Mouse (Mus musculus) adrenal gland, postnatal 36 days (tissue): ENCODE measurements at regions not wholly inside any gene's neighbourhood (a gene's known extent, or its start where the extent isn't known, plus 50 kb on each side); places are given as distances from the start of the nearest gene placed in this dataset.

Experiments used
- DNase-seq, 2 experiments: peaks; one replicate each; pipeline ENCODE4 v3.0.0; 2021; ENCODE audit warnings: mixed read lengths in 1 of 2

GRCm38 (mm10) chr16:74984207-74984606 lies 572.6 kb upstream of the Robo2 start:
- DNase-seq = no peak

GRCm38 (mm10) chr16:74966099-74966498 lies 554.5 kb upstream of the Robo2 start:
- DNase-seq = no peak

GRCm38 (mm10) chr16:74929739-74930138 lies 518.1 kb upstream of the Robo2 start:
- no peak for DNase-seq

GRCm38 (mm10) chr16:74900835-74901234 lies 489.2 kb upstream of the Robo2 start:
- DNase-seq = no peak

- no peak for DNase-seq
These were observed 476.1 kb upstream of the Robo2 start for GRCm38 (mm10) chr16:74887724-74888123.

GRCm38 (mm10) chr16:74878603-74879002 lies 467.0 kb upstream of the Robo2 start:
- DNase-seq = no peak

GRCm38 (mm10) chr16:74873756-74874155 lies 462.1 kb upstream of the Robo2 start:
- no peak for DNase-seq

- no peak for DNase-seq
These were observed 446.1 kb upstream of the Robo2 start for GRCm38 (mm10) chr16:74857752-74858151.

- no peak for DNase-seq
These were observed 428.4 kb upstream of the Robo2 start for GRCm38 (mm10) chr16:74840006-74840405.

GRCm38 (mm10) chr16:74814386-74814785 lies 402.8 kb upstream of the Robo2 start:
- no peak for DNase-seq

GRCm38 (mm10) chr16:74809154-74809825 lies 397.7 kb upstream of the Robo2 start:
- no peak for DNase-seq

GRCm38 (mm10) chr16:74806775-74807174 lies 395.1 kb upstream of the Robo2 start:
- no peak for DNase-seq

- peak; percentile 38 to 48 for DNase-seq
These were observed 389.7 kb upstream of the Robo2 start for GRCm38 (mm10) chr16:74801296-74801695.

GRCm38 (mm10) chr16:74796303-74796653 lies 384.7 kb upstream of the Robo2 start:
- DNase-seq = no peak

GRCm38 (mm10) chr16:74795360-74796302 lies 384.0 kb upstream of the Robo2 start:
- no peak for DNase-seq

- DNase-seq = no peak
These were observed 373.9 kb upstream of the Robo2 start for GRCm38 (mm10) chr16:74785365-74786119.

- no peak for DNase-seq
These were observed 368.8 kb upstream of the Robo2 start for GRCm38 (mm10) chr16:74780388-74780787.

- DNase-seq = no peak
These were observed 356.6 kb upstream of the Robo2 start for GRCm38 (mm10) chr16:74768264-74768663.

- no peak for DNase-seq
These were observed 345.2 kb upstream of the Robo2 start for GRCm38 (mm10) chr16:74756720-74757345.

- no peak for DNase-seq
These were observed 339.3 kb upstream of the Robo2 start for GRCm38 (mm10) chr16:74750900-74751299.

GRCm38 (mm10) chr16:74749006-74749405 lies 337.4 kb upstream of the Robo2 start:
- DNase-seq = no peak

- no peak for DNase-seq
These were observed 331.9 kb upstream of the Robo2 start for GRCm38 (mm10) chr16:74743512-74743911.
